Mouse (Mus musculus): ENCODE results near the gene Pygo1. TPM values are rescaled to one million over a fixed set of nuclear protein-coding genes. Genes with fewer than 3 reads are reported as not detected.

Gene Pygo1
- polyA plus RNA-seq, 2 experiments = 8.4 to 11.0 TPM

DNA sequence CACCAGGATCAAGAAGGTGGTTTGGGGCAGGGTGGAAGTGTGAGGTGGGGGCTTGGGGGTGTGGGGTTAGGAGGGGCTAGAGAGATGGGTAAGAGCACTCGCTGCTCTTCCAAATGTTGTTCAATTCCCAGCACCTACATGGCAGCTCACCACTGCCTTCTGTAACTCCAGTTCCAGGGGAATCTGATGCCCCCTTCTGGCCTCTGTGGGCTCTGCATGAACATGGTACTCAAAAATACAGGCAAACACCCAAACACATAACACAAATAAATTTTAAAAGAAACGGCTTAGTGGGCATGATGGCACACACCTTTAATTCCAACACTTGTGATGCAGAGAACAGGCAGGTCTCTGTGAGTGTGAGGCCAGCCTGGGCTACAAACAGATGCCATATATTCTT lies 29.3 kb downstream of the Pygo1 start:
- DNase-seq (ENCODE audit: low spot score) (no peak), ATAC-seq (ENCODE audit: low FRiP score, low read depth) (no peak)
- H3K36me3 ChIP-seq (ENCODE audit: control insufficient read depth, insufficient read depth, low read length) = no peaks in the 10 kb centered on the region
- H3K4me2 ChIP-seq (replicated peaks; ENCODE audit: low read depth, low read length, severe bottlenecking) = no peak overlapping the region
- H3K9ac ChIP-seq (ENCODE audit: low read depth, low read length, severe bottlenecking) = no peak overlapping the region
- H3K27ac ChIP-seq (replicated peaks; ENCODE audit: low read depth, low read length) = no peak overlapping the region
- no peak for TF ChIP-seq POLR2A (IDR thresholded peaks at IDR 0.05; ENCODE audit: borderline replicate concordance, extremely low read depth, insufficient read depth, insufficient read length)
- H3K4me1 ChIP-seq (ENCODE audit: control insufficient read depth, insufficient read depth, low read length) = 0 out of 2 replicates have a peak, but pooled peaks cover 3% of the 10 kb centered on the region
- H3K4me3 ChIP-seq (replicated peaks; ENCODE audit: low read length) = no peak overlapping the region
- no peaks in the 10 kb centered on the region for H3K9me3 ChIP-seq (ENCODE audit: control insufficient read depth, low read length)
- WGBS = 46% methylated on average over 2 of the region's 2 CpGs
- H3K27me3 ChIP-seq (ENCODE audit: control insufficient read depth, insufficient read depth, low read length) = no peaks in the 10 kb centered on the region

DNA sequence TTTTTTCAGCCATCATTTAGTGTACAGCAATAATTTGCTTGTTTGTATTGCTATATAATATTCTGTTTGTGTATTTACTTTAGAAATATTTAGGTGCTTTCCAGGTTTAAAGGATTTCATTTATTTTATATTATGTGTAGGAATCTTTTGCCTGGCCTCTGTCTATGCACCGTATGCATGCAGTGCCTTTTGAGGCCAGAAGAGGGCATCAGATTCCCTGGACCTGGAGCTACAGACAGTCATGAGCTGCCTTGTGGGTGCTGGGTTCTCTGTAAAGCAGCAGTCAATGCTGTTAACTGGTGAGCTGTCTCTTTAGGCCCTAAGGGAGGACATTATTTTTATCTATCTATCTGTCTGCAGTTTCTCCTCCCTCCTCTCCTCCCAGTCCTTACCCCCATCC lies 30.1 kb downstream of the Pygo1 start:
- DNase-seq (ENCODE audit: low spot score) = peak; percentile 8
- no peaks in the 10 kb centered on the region for H3K9me3 ChIP-seq (ENCODE audit: control insufficient read depth, low read length)
- TF ChIP-seq POLR2A (IDR thresholded peaks at IDR 0.05; ENCODE audit: borderline replicate concordance, extremely low read depth, insufficient read depth, insufficient read length) = no peak
- H3K36me3 ChIP-seq (ENCODE audit: control insufficient read depth, insufficient read depth, low read length) = no peaks in the 10 kb centered on the region
- no peak overlapping the region for H3K4me2 ChIP-seq (replicated peaks; ENCODE audit: low read depth, low read length, severe bottlenecking)
- ATAC-seq (ENCODE audit: low FRiP score, low read depth) = no peak
- 21% methylated on average over 1 of the region's 1 CpGs for WGBS
- H3K9ac ChIP-seq (ENCODE audit: low read depth, low read length, severe bottlenecking) = no peak overlapping the region
- H3K4me1 ChIP-seq (ENCODE audit: control insufficient read depth, insufficient read depth, low read length) = 0 out of 2 replicates have a peak, but pooled peaks cover 3% of the 10 kb centered on the region
- no peak overlapping the region for H3K27ac ChIP-seq (replicated peaks; ENCODE audit: low read depth, low read length)
- H3K27me3 ChIP-seq (ENCODE audit: control insufficient read depth, insufficient read depth, low read length) = no peaks in the 10 kb centered on the region
- no peak overlapping the region for H3K4me3 ChIP-seq (replicated peaks; ENCODE audit: low read length)

DNA sequence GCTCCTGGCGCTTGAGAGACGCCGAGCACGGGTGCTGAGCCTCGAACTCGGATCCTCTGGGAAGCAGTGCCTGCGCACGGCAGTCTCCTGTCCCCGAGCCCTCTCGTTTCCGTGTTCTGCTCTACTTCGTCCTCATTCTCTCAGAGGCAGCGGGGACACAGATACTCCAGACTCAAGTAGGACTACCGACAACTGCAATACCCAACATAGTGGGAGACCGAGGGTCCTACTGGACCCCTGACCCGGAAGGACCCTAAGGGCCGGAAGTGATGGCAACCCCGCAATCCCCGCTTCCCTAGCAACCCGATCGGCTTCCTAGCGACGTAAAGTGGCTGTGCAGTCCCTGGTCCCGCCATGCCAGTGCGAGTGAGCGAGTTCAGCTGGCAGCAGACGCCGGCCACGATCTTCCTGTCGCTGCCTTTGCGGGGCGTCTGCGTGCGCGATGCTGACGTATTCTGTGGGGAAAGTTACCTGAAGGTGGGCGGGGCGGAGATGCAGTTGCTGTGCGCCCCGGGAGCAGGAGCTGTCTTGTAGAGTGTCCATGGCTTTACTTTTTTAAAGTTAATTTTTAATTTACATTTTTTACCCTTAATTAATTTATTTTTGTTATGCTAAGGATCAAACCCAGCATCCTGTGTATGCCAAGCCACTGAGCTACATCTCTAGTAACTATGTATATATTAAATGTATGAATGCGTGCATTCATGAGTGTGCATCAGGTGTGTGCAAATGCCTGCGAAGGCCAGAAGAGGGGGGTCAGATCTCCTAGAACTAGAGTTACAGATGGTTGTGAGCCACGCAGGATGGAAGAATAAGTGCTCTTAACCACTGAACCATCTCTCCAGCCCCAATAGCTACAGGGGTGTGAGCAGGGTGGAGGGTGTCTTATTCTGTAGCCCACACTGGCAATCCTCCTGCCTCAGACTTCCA lies 33.3 kb downstream of the Pygo1 start, which contains the start of the genes Dyx1c1 and Gm44503:
Gene Dyx1c1 (plus strand): TSS at position 265 of the 930 bp plus-strand sequence.
Gene Gm44503 (plus strand): TSS at position 332 of the 930 bp plus-strand sequence.
- H3K4me2 ChIP-seq (replicated peaks; ENCODE audit: low read depth, low read length, severe bottlenecking) = peak within 1 kb of the TSS; percentile 57
- H3K4me1 ChIP-seq (ENCODE audit: control insufficient read depth, insufficient read depth, low read length) = 0 out of 2 replicates have a peak, but pooled peaks cover 3% of the 10 kb centered on the region
- peak within 1 kb of the TSS; percentile 62 for H3K4me3 ChIP-seq (replicated peaks; ENCODE audit: low read length)
- peak; percentile 84 for DNase-seq (ENCODE audit: low spot score)
- no peaks in the 10 kb centered on the region for H3K9me3 ChIP-seq (ENCODE audit: control insufficient read depth, low read length)
- H3K36me3 ChIP-seq (ENCODE audit: control insufficient read depth, insufficient read depth, low read length) = no peaks in the 10 kb centered on the region
- H3K27ac ChIP-seq (replicated peaks; ENCODE audit: low read depth, low read length) = peak within 1 kb of the TSS; percentile 30; the same call in 1 of the 2 replicates
- peak; percentile 26; the same call in 1 of the 2 replicates for TF ChIP-seq POLR2A (IDR thresholded peaks at IDR 0.05; ENCODE audit: borderline replicate concordance, extremely low read depth, insufficient read depth, insufficient read length)
- no peaks in the 10 kb centered on the region for H3K27me3 ChIP-seq (ENCODE audit: control insufficient read depth, insufficient read depth, low read length)
- WGBS = 1% methylated on average over 43 of the region's 43 CpGs
- ATAC-seq (ENCODE audit: low FRiP score, low read depth) = peak; percentile 91
- H3K9ac ChIP-seq (ENCODE audit: low read depth, low read length, severe bottlenecking) = peak within 1 kb of the TSS; percentile 58

DNA sequence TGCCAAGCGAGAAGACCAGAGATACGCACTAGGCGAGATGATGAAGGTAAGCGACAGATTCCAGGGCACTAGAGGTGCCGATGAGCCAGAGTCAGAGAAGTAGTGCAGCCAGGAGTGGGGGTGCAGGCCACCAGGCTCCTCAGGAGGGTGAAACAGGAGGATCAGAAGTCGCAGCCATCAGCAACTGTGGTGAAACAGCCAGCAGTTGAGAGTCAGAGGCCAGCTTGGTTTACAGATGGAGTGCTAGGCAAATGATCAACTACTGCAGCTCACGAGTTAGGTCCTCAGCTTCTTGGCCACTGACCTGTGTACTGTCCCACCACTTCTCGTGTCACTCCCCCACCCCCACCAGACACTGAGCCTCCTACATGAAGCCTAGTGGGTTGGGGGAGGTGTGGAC lies 35.9 kb downstream of the Pygo1 start:
- TF ChIP-seq POLR2A (IDR thresholded peaks at IDR 0.05; ENCODE audit: borderline replicate concordance, extremely low read depth, insufficient read depth, insufficient read length) = no peak
- H3K27ac ChIP-seq (replicated peaks; ENCODE audit: low read depth, low read length) = no peak overlapping the region
- no peak overlapping the region for H3K9ac ChIP-seq (ENCODE audit: low read depth, low read length, severe bottlenecking)
- no peak overlapping the region for H3K4me2 ChIP-seq (replicated peaks; ENCODE audit: low read depth, low read length, severe bottlenecking)
- ATAC-seq (ENCODE audit: low FRiP score, low read depth) (no peak), DNase-seq (ENCODE audit: low spot score) (no peak)
- H3K27me3 ChIP-seq (ENCODE audit: control insufficient read depth, insufficient read depth, low read length) = no peaks in the 10 kb centered on the region
- H3K4me3 ChIP-seq (replicated peaks; ENCODE audit: low read length) = no peak overlapping the region
- no peaks in the 10 kb centered on the region for H3K9me3 ChIP-seq (ENCODE audit: control insufficient read depth, low read length)
- H3K36me3 ChIP-seq (ENCODE audit: control insufficient read depth, insufficient read depth, low read length) = no peaks in the 10 kb centered on the region
- H3K4me1 ChIP-seq (ENCODE audit: control insufficient read depth, insufficient read depth, low read length) = 0 out of 2 replicates have a peak, but pooled peaks cover 3% of the 10 kb centered on the region
- WGBS = 68% methylated on average over 8 of the region's 8 CpGs

DNA sequence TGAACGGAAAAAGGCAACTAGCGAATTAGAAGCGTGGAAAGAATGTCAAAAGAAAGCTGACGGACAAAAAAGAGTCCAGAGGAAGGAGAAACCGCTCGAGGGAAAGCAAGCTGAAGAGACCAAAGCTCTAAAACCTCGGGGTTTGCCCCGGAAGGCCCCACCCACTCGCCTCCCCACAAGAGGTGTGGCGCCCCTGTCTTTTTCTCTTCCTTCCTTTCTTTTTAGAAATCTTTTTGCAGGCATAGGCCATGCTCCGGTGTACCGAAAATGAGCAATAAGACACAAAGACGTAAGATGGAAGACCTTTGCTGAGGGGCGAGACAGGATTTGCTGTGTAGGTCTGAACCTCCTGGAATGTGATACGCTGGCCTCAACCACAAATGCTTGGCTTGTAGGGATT lies 36.5 kb downstream of the Pygo1 start:
- Histone ChIP-seq H3K4me3 (replicated peaks; ENCODE audit: low read length) (no peak overlapping the region), H3K27me3 (ENCODE audit: control insufficient read depth, insufficient read depth, low read length) (no peaks in the 10 kb centered on the region), H3K9ac (ENCODE audit: low read depth, low read length, severe bottlenecking) (no peak overlapping the region), H3K36me3 (ENCODE audit: control insufficient read depth, insufficient read depth, low read length) (no peaks in the 10 kb centered on the region), H3K4me2 (replicated peaks; ENCODE audit: low read depth, low read length, severe bottlenecking) (no peak overlapping the region), H3K27ac (replicated peaks; ENCODE audit: low read depth, low read length) (no peak overlapping the region), H3K9me3 (ENCODE audit: control insufficient read depth, low read length) (no peaks in the 10 kb centered on the region), H3K4me1 (ENCODE audit: control insufficient read depth, insufficient read depth, low read length) (0 out of 2 replicates have a peak, but pooled peaks cover 3% of the 10 kb centered on the region)
- ATAC-seq (ENCODE audit: low FRiP score, low read depth) = no peak
- no peak for DNase-seq (ENCODE audit: low spot score)
- 77% methylated on average over 15 of the region's 15 CpGs for WGBS
- no peak for TF ChIP-seq POLR2A (IDR thresholded peaks at IDR 0.05; ENCODE audit: borderline replicate concordance, extremely low read depth, insufficient read depth, insufficient read length)
